In the genomic region with DNA sequence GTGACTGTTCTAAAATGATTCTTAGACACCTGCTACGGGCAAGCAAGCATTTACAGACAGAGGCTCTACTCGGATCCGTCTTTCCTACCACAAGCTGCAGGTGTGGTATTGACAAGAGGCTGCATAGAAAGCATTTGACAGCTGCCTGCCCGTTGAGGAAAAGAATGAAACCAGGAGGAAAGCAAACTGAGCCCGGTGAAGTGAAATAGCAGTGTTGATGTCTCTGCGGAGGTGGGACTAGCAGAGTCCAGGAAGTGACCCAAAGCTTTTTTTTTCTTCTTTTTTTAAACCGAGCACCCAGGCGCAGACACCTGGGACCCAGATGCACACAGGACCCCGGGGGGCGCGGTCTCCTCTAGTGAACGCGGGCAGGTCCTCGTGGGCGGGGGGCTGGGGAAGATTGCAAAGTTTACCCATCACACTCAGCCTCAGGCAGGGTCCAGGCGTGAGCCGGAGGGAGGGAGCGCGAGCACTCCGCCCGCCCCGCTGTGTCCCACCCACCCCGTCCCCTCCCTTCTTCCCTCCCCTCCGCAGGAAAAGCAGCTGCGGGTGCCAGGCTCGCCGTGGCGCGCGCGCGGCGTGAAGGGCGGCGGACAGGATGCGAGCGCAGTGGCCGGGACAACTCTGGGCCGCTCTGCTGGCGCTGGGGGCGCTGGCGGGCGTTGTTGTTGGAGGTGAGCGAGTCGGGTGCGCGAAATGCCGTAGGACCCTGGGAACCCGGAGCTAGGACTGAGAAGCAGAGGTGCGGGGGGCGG, we compare ENCODE assay signal across 8 mouse cellular contexts. TPM values are rescaled to one million over a fixed set of nuclear protein-coding genes. Genes with fewer than 3 reads are reported as not detected.
A peak's percentile ranks its signal among the peaks of the same experiment; 100 is the strongest.
DNase-seq lines count a peak whose midpoint lies in the region; ATAC-seq lines count a peak whose summit lies in the region.

A gene (plus strand): TSS at position 510 of the 755 bp plus-strand sequence.

- H3K4me2 ChIP-seq in forebrain, embryonic 16.5 days (ENCODE audit: low read length): peak within 1 kb of the TSS; percentile 93

- intact Hi-C loops in heart, postnatal 36 days (cut with DNase I): loop anchor here (2.0 kb wide), 1 partner anchor 17 kb away; no protein-coding TSS in a partner anchor

- H3K4me1 ChIP-seq in forebrain, embryonic 16.5 days (replicated peaks; ENCODE audit: control insufficient read depth, insufficient read depth, low read length): peaks cover 10% of the 10 kb centered on the region

- DNase-seq in ES-CJ7 (ENCODE audit: low read depth, low spot score): peak; percentile 83
- DNase-seq in cerebellum, adult 11 months: peak; percentile 64
- peak; percentile 74 to 75 for DNase-seq in heart, postnatal 36 days
- peak; percentile 68 for DNase-seq in layer of hippocampus, adult 9-11 months
- DNase-seq in lung, postnatal 10 days: peak; percentile 92
- peak; percentile 50 for DNase-seq in ovary, postnatal 10 days (ENCODE audit: low spot score)
- peak; percentile 73 for DNase-seq in thymus, postnatal 25 days

- H3K9ac ChIP-seq in forebrain, embryonic 16.5 days (replicated peaks; ENCODE audit: low read depth, low read length): peak within 1 kb of the TSS; percentile 64

- peak; percentile 86 for ATAC-seq in forebrain, embryonic 16.5 days

- no peak within 1 kb of the TSS for H3K27ac ChIP-seq in forebrain, embryonic 16.5 days (ENCODE audit: low read length)

- whole genome bisulfite sequencing in forebrain, embryonic 16.5 days: under 1% methylated on average over 44 of the region's 51 CpGs

- H3K9me3 ChIP-seq in forebrain, embryonic 16.5 days (ENCODE audit: control insufficient read depth, low read length): no peaks in the 10 kb centered on the region

- H3K27me3 ChIP-seq in forebrain, embryonic 16.5 days (replicated peaks; ENCODE audit: control insufficient read depth, insufficient read depth, low read length): peaks cover 13% of the 10 kb centered on the region

- H3K36me3 ChIP-seq in forebrain, embryonic 16.5 days (ENCODE audit: control insufficient read depth, insufficient read depth): no peaks in the 10 kb centered on the region

- peak within 1 kb of the TSS; percentile 60 for H3K4me3 ChIP-seq in forebrain, embryonic 16.5 days (replicated peaks; ENCODE audit: low read length)

RNA-seq across cellular contexts. Expression of the gene that starts here (rescaled TPM):
- 0.65 and 0.91 TPM in 2 replicates for polyA plus RNA-seq in forebrain, embryonic 16.5 days (2015; fragmentation: Nextera tagmentation; extraction: Ambion mirVana)
- total RNA-seq in heart, postnatal 36 days (2021): 1 to 10 TPM; 3.0 to 3.3 TPM

Comparison
In these comparisons a context has a peak if more than half of its experiments do, and no peak if none do; other contexts are left out.
1. Peak in ATAC-seq, H3K4me3 ChIP-seq, H3K9ac ChIP-seq and H3K4me2 ChIP-seq in forebrain, embryonic 16.5 days; RNA of the gene not detected or under 1 TPM.